Mouse (Mus musculus) kidney, embryonic 16.5 days (tissue): ENCODE measurements around the gene Mto1. TPM values are rescaled to one million over a fixed set of nuclear protein-coding genes. Genes with fewer than 3 reads are reported as not detected.

Source experiments
- ATAC-seq: fragments of 200-750 bp; cut with Nextera tagmentation; 2 replicates; pipeline ENCODE4 v1.8.0; 2017; ENCODE audit warnings: moderate TSS enrichment; ENCODE audit not compliant: low FRiP score, low TSS enrichment
- H3K27ac ChIP-seq: fragments of 300-500 bp; sonication (generic); 2 replicates; pipeline ENCODE4 v1.5.1; 2014; ENCODE audit warnings: low read length
- H3K27me3 ChIP-seq: fragments of 300-500 bp; sonication (generic); 2 replicates; pipeline ENCODE4 v1.6.1; 2014; ENCODE audit warnings: low read length, control low read depth, mixed read lengths; ENCODE audit not compliant: insufficient read depth
- H3K36me3 ChIP-seq: fragments of 300-500 bp; sonication (generic); 2 replicates; pipeline ENCODE4 v1.6.1; 2014; ENCODE audit warnings: low read length, control low read depth, mixed read lengths; ENCODE audit not compliant: insufficient read depth
- H3K4me1 ChIP-seq: fragments of 300-500 bp; sonication (generic); 2 replicates; pipeline ENCODE4 v1.6.1; 2014; ENCODE audit warnings: low read length, control low read depth, mixed read lengths; ENCODE audit not compliant: insufficient read depth
- H3K4me2 ChIP-seq: fragments of 300-500 bp; sonication (generic); replicated peaks from 2 replicates; pipeline ENCODE4 v1.6.1; 2014; ENCODE audit warnings: low read depth, low read length
- H3K4me3 ChIP-seq: fragments of 300-500 bp; sonication (generic); 2 replicates; pipeline ENCODE4 v1.5.1; 2014; ENCODE audit warnings: mild to moderate bottlenecking, low read length
- H3K9ac ChIP-seq: fragments of 300-500 bp; sonication (generic); replicated peaks from 2 replicates; pipeline ENCODE4 v1.6.1; 2014; ENCODE audit warnings: low read length
- H3K9me3 ChIP-seq: fragments of 300-500 bp; sonication (generic); 2 replicates; pipeline ENCODE4 v1.6.1; 2016; ENCODE audit warnings: low read length, control low read depth
- WGBS: fragments of 180-500 bp; shearing (Covaris S2); extraction: QIAGEN DNeasy Blood & Tissue Kit; methylation state at CpG from one replicate; pipeline ENCODE4 v1.1.7; 2014; 5-methylcytosine and 5-hydroxymethylcytosine counted together
- polyA plus RNA-seq: library from polyadenylated mRNA; unstranded; fragments of >200 nt; fragmentation: Nextera tagmentation; extraction: Ambion mirVana; gene quantifications from 2 replicates; pipeline ENCODE4 v1.2.1, GENCODE M21; 2015

The Mto1 gene
- polyA plus RNA-seq, 1 experiment from 2014 or later, result 27.9 TPM

DNA sequence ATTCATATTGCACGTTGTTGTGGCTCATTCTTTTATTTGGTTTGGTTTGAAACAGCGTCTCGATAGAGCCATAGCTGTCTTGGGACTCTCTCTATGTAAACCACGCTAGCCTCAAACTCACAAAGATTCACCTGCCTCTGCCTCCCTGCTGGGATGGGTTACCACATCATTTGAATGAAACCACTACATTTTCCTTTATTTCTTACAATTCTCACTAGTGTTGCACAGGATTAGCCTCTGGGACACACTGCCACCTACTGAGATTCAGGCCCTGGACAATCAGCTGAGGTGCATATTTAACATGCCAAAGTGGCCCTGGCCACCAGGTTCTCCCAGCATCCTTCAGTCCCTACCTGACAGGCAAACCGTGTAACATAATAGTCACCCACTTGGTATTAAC is 8.6 kb upstream of the Mto1 start:
- WGBS, result 70% methylated on average over 5 of the region's 5 CpGs
- Histone ChIP-seq H3K27me3 (peaks cover 40% of the 10 kb centered on the region), H3K36me3 (no peaks in the 10 kb centered on the region), H3K4me3 (no peak overlapping the region), H3K9ac (no peak overlapping the region), H3K27ac (no peak overlapping the region), H3K4me2 (no peak overlapping the region), H3K9me3 (no peaks in the 10 kb centered on the region), H3K4me1 (peaks cover 12% of the 10 kb centered on the region)
- no peak for ATAC-seq

GRCm38 (mm10) chr9:78442237-78442578 is 5.8 kb upstream of the Mto1 start:
- peak overlapping the region; percentile 76 for H3K9ac ChIP-seq
- no peak overlapping the region for H3K27ac ChIP-seq
- WGBS, result 3% methylated on average over 9 of the region's 9 CpGs
- H3K4me2 ChIP-seq, result peak overlapping the region; percentile 92
- no peaks in the 10 kb centered on the region for H3K36me3 ChIP-seq
- H3K4me1 ChIP-seq, result peaks cover 12% of the 10 kb centered on the region
- H3K27me3 ChIP-seq, result peaks cover 59% of the 10 kb centered on the region
- no peaks in the 10 kb centered on the region for H3K9me3 ChIP-seq
- peak overlapping the region; percentile 61 for H3K4me3 ChIP-seq
- ATAC-seq, result peak; percentile 36; the same call in 1 of the 2 replicates

DNA sequence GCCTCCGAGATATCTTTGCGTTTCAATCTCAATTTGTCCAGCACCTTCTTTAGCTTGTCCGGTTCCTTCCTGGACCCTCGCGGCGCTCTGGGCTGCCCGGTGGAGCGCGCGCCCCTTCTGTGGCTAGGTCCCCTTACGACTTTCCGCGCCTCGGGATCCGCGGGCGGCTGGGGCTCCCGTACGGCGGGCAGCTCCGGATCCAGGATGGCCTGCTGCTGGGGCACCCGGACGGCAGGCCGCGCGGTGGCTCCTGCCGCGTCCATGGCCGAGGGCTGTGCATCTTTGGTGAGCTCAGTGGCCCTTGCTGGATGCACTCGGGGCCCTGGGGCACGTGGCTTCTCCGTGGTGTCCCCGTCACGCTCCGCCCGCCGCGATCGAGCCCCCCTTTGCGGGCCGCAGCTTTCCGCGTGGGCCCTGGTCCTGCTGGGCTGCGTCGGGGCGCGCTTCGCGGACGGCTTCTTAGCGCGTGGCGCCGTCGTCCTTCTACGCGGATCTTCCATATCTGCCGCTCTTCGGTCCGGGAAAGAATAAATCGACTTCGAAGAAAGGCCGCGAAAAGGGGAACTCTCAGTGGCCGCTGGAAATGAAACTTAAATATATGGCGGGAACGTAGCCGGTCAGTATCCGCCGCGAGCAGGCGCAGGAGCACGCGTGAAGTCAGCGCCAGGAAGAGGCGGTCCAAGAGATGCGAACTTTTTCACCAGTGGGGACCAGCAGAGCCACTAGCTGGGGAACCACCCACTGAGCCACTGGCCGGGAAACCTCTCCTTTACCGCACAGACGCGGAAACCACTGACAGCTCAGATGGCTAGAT is 5.2 kb upstream of the Mto1 start, which contains the start of gene Cgas:
TSS of gene Cgas (minus strand) at position 659 of the 814 bp plus-strand sequence.
- H3K36me3 ChIP-seq, result no peaks in the 10 kb centered on the region
- peaks cover 59% of the 10 kb centered on the region for H3K27me3 ChIP-seq
- H3K4me2 ChIP-seq, result peak within 1 kb of the TSS; percentile 92
- no peak within 1 kb of the TSS for H3K27ac ChIP-seq
- H3K9ac ChIP-seq, result peak within 1 kb of the TSS; percentile 76
- H3K4me1 ChIP-seq, result peaks cover 16% of the 10 kb centered on the region
- H3K9me3 ChIP-seq, result no peaks in the 10 kb centered on the region
- under 1% methylated on average over 81 of the region's 81 CpGs for WGBS
- peak within 1 kb of the TSS; percentile 61 for H3K4me3 ChIP-seq
- peak; percentile 64 for ATAC-seq

DNA sequence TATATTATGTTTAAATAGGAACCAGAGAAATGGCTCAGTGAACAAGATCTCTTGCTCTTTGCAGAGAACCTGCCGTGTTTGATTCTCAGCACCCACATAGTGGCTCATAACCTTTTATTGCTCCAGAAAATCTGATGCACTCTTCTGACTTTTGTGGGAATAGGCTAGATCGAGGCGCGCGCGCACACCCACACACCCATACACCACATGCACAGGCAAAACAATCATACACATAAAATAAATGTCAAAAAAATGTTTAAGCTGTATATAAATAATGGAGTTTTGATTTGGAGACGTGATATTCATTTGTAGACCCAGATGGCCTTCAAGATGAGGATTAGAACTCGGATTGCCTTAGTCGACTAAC is 419 bp upstream of the Mto1 start:
- ATAC-seq, result peak; percentile 28; the same call in 1 of the 2 replicates
- Histone ChIP-seq H3K4me3 (peak overlapping the region; percentile 99), H3K27me3 (peaks cover 33% of the 10 kb centered on the region), H3K36me3 (peaks cover 8% of the 10 kb centered on the region; the same call in 1 of the 2 replicates), H3K4me2 (peak overlapping the region; percentile 74), H3K4me1 (peaks cover 17% of the 10 kb centered on the region), H3K9me3 (no peaks in the 10 kb centered on the region), H3K27ac (no peak overlapping the region), H3K9ac (peak overlapping the region; percentile 98)
- 29% methylated on average over 9 of the region's 9 CpGs for WGBS

GRCm38 (mm10) chr9:78450404-78450803 is 2.4 kb downstream of the Mto1 start:
- WGBS, result 78% methylated on average over 5 of the region's 5 CpGs
- Histone ChIP-seq H3K27ac (no peak overlapping the region), H3K4me2 (no peak overlapping the region), H3K9ac (no peak overlapping the region), H3K9me3 (no peaks in the 10 kb centered on the region), H3K27me3 (peaks cover 12% of the 10 kb centered on the region), H3K4me3 (no peak overlapping the region), H3K4me1 (peaks cover 11% of the 10 kb centered on the region), H3K36me3 (peaks cover 24% of the 10 kb centered on the region)
- no peak for ATAC-seq

DNA sequence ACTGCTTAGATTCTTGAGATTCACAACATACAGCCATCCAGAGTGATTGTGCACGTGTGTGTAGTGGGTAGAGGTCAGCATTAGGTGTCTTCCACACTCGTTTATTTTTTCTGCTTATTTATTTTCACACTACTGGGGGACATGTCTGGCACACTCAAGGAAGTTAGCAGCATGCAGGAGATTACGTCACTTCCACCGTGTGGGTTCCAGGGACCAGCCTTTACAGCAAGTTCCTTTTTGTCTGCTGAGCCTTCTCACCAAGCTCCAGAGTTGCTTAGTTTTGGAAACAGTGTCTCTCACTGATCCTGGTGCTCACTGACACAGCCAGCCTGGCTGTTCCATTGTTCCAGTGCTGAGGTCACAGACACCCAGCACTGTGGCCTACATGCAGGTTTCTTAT is 3.4 kb downstream of the Mto1 start:
- H3K36me3 ChIP-seq, result peaks cover 24% of the 10 kb centered on the region
- H3K9me3 ChIP-seq, result no peaks in the 10 kb centered on the region
- no peak for ATAC-seq
- no peak overlapping the region for H3K4me3 ChIP-seq
- H3K4me2 ChIP-seq, result no peak overlapping the region
- H3K9ac ChIP-seq, result no peak overlapping the region
- H3K4me1 ChIP-seq, result peaks cover 11% of the 10 kb centered on the region
- 80% methylated on average over 4 of the region's 4 CpGs for WGBS
- peaks cover 5% of the 10 kb centered on the region; the same call in 1 of the 2 replicates for H3K27me3 ChIP-seq
- no peak overlapping the region for H3K27ac ChIP-seq

DNA sequence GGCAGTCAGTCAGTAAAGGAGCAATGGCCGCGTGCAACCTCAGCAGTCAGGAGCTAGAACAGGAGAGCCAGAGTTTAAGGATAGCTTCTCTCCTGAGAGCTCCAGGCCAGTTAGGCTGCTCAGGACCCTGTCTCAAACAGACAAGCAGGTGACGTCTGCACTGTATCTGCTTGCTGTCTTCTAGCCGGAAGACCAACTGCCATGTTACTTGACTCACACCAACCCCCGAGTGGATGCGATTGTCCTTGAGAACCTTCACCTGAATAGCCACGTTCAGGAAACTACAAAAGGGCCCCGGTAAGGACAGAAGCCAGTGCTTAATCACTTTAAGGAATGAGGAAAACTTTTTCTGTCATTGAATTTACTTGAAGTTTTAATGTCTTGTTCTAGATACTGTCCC is 9.0 kb downstream of the Mto1 start:
- WGBS, result 90% methylated on average over 8 of the region's 8 CpGs
- H3K4me3 ChIP-seq, result no peak overlapping the region
- no peak overlapping the region for H3K9ac ChIP-seq
- H3K27ac ChIP-seq, result no peak overlapping the region
- ATAC-seq, result no peak
- no peaks in the 10 kb centered on the region for H3K4me1 ChIP-seq
- peaks cover 62% of the 10 kb centered on the region for H3K36me3 ChIP-seq
- H3K27me3 ChIP-seq, result no peaks in the 10 kb centered on the region
- H3K9me3 ChIP-seq, result no peaks in the 10 kb centered on the region
- no peak overlapping the region for H3K4me2 ChIP-seq

DNA sequence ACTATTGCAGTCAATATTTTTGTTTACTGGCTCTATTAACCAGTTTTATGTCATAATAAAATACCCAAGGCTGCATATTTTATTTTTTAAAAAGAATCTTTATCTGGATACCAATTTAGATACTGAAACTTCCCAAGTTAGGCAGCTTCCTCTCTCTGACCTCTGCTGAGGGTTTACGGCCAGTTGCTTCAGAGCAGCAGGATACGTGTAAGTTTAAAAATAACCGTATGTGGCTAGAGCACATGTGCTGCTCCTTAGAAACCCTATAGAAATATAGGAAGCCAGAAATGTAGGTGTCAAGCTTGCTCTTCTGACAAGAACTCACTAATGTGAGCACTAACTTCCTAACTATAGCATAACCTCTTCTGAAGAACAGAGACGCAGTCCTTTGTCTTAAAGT is 15.3 kb downstream of the Mto1 start:
- H3K4me2 ChIP-seq, result no peak overlapping the region
- H3K27ac ChIP-seq, result no peak overlapping the region
- no peak for ATAC-seq
- no peak overlapping the region for H3K9ac ChIP-seq
- no peaks in the 10 kb centered on the region for H3K4me1 ChIP-seq
- peaks cover 70% of the 10 kb centered on the region for H3K36me3 ChIP-seq
- no peak overlapping the region for H3K4me3 ChIP-seq
- 86% methylated on average over 4 of the region's 4 CpGs for WGBS
- H3K27me3 ChIP-seq, result no peaks in the 10 kb centered on the region
- no peaks in the 10 kb centered on the region for H3K9me3 ChIP-seq

GRCm38 (mm10) chr9:78465725-78466124 is 17.7 kb downstream of the Mto1 start:
- Histone ChIP-seq H3K4me2 (no peak overlapping the region), H3K9me3 (no peaks in the 10 kb centered on the region), H3K9ac (no peak overlapping the region), H3K36me3 (peaks cover 66% of the 10 kb centered on the region), H3K27me3 (no peaks in the 10 kb centered on the region), H3K4me1 (no peaks in the 10 kb centered on the region), H3K27ac (no peak overlapping the region), H3K4me3 (no peak overlapping the region)
- 91% methylated on average over 3 of the region's 3 CpGs for WGBS
- no peak for ATAC-seq

GRCm38 (mm10) chr9:78473588-78473987 is 25.6 kb downstream of the Mto1 start:
- H3K36me3 ChIP-seq, result peaks cover 48% of the 10 kb centered on the region
- no peak for ATAC-seq
- H3K4me1 ChIP-seq, result 0 out of 2 replicates have a peak, but pooled peaks cover 6% of the 10 kb centered on the region
- H3K4me2 ChIP-seq, result no peak overlapping the region
- H3K4me3 ChIP-seq, result no peak overlapping the region
- no peak overlapping the region for H3K27ac ChIP-seq
- H3K27me3 ChIP-seq, result no peaks in the 10 kb centered on the region
- H3K9ac ChIP-seq, result no peak overlapping the region
- 65% methylated on average over 8 of the region's 8 CpGs for WGBS
- no peaks in the 10 kb centered on the region for H3K9me3 ChIP-seq
